Mouse (Mus musculus): ENCODE measurements around the gene Myo18b.
A peak's percentile ranks its signal among the peaks of the same experiment; 100 is the strongest.

Gene Myo18b

DNA sequence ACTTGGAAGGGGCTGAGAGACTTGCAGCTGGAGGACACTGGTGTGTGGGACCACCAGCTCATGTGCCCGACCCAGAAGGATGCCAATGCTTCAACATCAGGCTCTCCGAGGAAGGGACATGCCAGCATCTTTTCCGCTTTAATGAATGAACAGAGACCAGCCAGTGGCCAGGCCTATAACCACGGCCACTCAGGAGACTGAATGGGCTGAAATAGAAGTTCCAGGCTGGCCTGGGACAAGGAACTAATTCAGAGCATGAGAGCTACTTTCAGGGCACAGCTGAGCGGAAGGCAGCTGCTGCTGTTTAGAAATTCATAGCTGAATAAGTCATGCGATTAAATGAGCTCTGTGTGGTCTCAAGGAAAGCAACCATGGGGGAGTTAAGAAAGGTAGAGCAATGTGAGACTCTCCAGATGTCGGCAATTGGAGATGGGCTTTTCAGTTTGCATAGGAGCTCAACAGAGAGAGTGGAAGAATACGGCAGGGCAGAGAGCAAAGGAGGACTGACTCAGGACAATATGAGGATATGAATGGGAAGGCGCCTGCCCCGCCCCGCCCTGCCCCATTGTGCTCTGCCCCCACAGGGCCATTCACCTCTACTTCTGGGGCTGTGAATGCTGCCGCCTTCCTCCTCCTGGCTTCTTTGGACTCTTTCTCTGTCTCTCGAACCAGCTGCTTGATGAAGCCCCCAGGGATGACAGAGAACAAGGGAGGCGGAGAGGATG is 18.6 kb downstream of the Myo18b start:
- no peak for DNase-seq (ENCODE audit: low read depth, low spot score)

DNA sequence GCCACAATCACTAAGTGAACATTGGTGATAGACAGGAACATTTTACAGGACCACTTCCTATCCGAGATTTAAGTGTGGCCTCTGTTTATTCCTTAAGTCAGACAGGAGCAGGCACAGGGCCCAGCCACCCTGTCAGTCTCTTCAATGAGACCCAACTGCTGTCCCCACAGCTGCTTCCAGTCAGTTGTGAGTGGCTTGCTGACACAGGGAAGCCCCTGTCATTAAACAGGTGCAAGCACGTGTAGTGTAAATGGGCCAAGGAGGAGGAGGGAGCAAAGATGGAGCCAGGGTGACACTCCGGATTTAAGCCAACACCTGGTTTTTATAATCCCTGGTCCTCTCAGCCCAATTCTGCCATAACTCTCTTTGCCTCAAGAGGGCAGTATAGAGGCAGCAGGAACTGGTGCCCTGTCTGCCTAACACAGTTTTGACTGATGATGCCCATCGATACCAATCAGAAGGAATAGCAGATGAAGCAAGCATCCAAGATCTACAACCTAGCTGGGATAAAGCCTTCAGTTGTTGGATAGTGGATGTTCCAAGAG is 19.2 kb downstream of the Myo18b start:
- DNase-seq (ENCODE audit: low read depth, low spot score), result no peak

DNA sequence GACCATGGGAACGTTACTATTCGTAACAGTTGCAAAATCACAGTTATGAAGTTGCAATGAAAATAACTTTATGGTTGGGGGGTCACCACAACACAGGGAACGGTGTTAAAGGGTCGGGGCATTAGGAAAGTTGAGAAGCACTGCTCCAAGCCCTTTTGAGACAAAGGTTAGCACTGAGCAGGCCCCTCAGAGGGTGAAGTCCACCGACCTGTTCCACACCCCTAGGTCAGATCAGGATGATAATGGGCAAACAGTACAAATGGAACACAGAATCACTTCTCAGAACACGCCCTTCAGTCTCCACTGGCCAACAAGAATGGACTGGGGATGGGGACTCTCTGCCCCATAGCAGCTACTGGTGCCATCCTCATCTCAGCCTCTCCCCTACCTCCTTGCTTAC is 23.2 kb downstream of the Myo18b start:
- DNase-seq (ENCODE audit: low read depth, low spot score), result no peak

DNA sequence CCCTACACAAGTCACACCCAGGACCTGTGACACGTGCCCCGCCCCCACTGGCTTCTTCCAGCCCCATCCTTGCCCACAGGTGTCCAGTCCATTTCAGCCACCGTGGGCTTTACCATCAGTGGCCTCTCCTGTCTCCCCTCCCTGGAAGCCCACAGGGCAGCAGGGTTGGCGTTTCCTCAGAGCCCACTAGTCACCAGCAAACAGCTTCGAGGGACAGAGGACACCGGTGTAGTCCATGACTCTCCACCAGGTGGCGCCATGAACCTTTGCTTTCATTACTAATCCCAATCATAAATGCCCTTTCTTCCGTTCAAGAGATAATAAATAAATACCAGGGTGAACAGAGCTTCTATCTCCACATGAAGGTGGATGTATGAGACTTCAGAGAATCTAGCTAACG is 25.4 kb downstream of the Myo18b start:
- DNase-seq (ENCODE audit: low read depth, low spot score), result peak; percentile 6

- no peak for DNase-seq (ENCODE audit: low read depth, low spot score)
These were observed 27.5 kb downstream of the Myo18b start for GRCm38 (mm10) chr5:112868620-112869019.

GRCm38 (mm10) chr5:112864719-112865367 is 31.3 kb downstream of the Myo18b start:
- peak; percentile 2 for DNase-seq (ENCODE audit: low read depth, low spot score)

DNA sequence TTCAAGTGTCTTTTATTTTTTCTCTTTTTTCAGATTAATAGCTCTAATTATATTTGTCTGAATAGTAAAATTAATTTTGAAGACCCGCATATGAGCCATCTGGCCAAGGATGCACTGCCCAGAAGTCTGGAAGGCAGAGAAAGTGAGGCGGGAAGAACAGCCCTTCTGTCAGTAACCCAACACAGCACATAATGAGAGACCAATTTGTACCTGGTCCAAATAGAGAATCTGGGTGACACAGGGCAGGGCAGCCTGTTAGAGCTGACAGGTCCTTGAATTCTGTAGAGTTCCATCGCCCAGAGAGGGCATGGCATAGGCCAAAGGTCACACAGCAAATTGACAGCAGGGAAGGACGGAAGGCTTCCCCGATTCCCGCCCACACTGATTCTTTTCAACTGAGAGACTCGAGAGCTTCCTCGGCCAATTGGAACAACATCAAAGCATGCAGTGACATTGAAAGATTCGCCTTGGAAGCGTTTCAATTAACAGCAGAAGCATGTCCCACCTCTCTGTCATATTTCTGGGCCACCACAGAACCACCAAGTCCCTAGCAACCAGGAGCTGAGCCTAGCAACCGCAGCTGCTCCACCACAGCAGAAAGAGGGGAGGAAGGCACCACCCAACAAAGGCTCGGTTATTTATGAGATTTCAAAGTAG is 36.7 kb downstream of the Myo18b start:
- DNase-seq (ENCODE audit: low read depth, low spot score), result no peak

GRCm38 (mm10) chr5:112853179-112853578 is 43.0 kb downstream of the Myo18b start:
- DNase-seq (ENCODE audit: low read depth, low spot score), result no peak

GRCm38 (mm10) chr5:112851389-112851788 is 44.8 kb downstream of the Myo18b start:
- DNase-seq (ENCODE audit: low read depth, low spot score), result no peak

DNA sequence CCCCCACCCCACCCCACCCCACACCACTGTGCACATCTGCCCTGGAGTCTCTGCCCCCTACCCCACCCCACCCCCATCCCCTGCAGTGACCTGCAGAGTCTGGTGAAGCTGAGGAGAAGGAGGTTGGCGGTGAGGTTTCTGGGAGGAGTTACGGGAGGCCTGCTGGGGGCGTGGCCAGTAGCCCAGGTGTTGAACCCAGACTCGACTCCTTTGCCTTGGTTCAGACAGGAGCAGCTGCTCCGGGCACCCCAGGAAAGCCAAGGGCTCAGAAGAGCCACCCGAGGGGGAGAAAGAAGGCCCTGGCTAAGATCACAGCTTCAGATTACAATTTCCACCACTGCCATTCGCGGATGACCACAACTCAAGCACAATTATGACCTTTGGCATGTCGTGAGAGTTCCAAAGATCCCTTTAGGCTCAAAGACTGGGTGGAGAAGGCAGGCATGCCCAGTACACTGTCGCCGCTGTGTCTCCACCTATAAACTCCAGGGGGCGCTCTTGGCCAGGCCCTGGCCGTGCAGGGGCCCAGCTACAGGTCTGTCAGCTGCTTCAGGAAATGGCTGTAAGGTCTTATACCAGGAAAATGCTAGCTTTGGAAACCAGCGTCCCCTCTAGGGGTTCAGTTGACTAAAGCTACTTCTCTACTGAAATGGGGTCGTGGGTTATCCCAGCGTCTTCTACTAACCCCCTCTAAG is 47.4 kb downstream of the Myo18b start:
- DNase-seq (ENCODE audit: low read depth, low spot score), result no peak

DNA sequence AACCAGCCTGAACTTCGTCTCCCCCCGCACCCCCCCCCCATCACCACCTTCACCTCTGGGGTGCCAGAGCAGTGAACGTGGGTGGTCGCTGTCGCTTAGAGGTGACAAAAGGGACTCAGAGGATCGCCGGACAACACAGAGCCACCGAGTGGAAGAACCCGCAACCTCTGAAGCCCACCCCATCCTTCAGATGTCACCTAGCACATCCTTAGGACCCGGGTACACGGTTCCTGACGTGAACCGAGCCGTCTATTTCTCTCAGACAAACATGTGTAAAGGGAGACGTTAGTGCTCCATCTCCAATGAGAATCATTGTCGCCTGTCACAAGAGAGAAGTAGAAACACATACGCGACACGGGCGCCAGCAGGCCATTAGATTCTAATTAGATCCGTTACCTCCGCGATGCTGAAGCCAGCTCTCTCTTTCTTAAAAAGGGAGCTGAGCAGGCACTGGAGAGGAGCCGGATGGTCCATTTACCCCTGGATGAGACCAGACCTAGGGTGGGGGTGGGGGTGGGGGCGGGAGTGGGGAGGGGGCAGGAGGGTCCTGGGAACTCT is 48.1 kb downstream of the Myo18b start:
- no peak for DNase-seq (ENCODE audit: low read depth, low spot score)

- DNase-seq (ENCODE audit: low read depth, low spot score), result no peak
These were observed 50.0 kb downstream of the Myo18b start for GRCm38 (mm10) chr5:112846146-112846545.

DNA sequence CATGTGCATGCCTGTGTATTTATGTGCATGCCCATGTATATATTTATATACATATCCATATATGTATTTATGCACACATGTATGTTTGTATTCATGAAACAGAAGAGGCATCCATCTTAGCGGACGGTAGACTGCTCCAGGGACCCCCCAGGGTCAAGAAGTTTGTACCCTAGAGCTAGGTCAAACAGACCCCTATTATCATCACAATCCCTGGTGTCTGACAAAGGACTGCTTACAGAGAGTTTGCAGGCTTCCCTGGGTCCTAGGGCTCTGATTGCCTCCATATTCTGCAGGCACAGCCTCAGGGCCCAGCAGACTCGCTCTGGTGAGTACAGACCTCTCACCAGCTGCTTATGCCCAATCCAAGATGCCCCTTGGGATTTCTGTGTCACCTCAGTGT is 51.7 kb downstream of the Myo18b start:
- DNase-seq (ENCODE audit: low read depth, low spot score), result no peak

GRCm38 (mm10) chr5:112843676-112844257 is 52.4 kb downstream of the Myo18b start:
- DNase-seq (ENCODE audit: low read depth, low spot score), result no peak

- no peak for DNase-seq (ENCODE audit: low read depth, low spot score)
These were observed 53.5 kb downstream of the Myo18b start for GRCm38 (mm10) chr5:112842696-112843095.

DNA sequence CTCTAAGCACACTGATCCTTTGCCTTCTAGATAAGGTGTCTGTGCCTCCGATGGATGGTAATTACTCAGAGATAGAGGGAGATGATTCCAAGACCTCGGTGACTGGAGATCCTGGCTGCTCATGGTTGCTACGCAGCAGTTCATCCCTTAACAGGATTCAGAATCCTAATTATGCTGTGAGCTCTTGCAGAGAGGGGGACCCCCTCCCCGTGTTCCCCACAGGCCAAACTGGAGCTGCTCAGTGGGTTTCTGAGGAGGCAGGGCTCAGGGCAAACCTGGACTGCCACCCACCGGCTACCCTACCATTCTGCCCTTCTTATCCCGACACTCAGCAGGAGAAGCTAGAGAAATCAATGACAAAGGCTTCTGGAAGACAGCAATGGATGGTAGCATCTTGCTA is 54.3 kb downstream of the Myo18b start:
- no peak for DNase-seq (ENCODE audit: low read depth, low spot score)

- DNase-seq (ENCODE audit: low read depth, low spot score), result no peak
These were observed 61.3 kb downstream of the Myo18b start for GRCm38 (mm10) chr5:112834896-112835295.

GRCm38 (mm10) chr5:112833866-112834265 is 62.3 kb downstream of the Myo18b start:
- no peak for DNase-seq (ENCODE audit: low read depth, low spot score)

- DNase-seq (ENCODE audit: low read depth, low spot score), result no peak
These were observed 70.9 kb downstream of the Myo18b start for GRCm38 (mm10) chr5:112825091-112825794.

GRCm38 (mm10) chr5:112824376-112824775 is 71.8 kb downstream of the Myo18b start:
- DNase-seq (ENCODE audit: low read depth, low spot score), result no peak

- no peak for DNase-seq (ENCODE audit: low read depth, low spot score)
These were observed 73.7 kb downstream of the Myo18b start for GRCm38 (mm10) chr5:112822426-112822825.
